Mouse (Mus musculus) ES-E14 (cell line): ENCODE results near the gene Iqcn. TPM values are rescaled to one million over a fixed set of nuclear protein-coding genes. Genes with fewer than 3 reads are reported as not detected.

Source experiments
- DNase-seq: peaks from one replicate; pipeline ENCODE4 v3.0.0-alpha.2; 2013; ENCODE audit warnings: low read depth, low spot score
- H3K27ac ChIP-seq: 2 replicates; pipeline ENCODE4 v1.5.1; 2012; ENCODE audit warnings: low read depth, mild to moderate bottlenecking, low read length, moderate library complexity, mixed read lengths; ENCODE audit not compliant: poor library complexity, insufficient read depth, severe bottlenecking
- H3K36me3 ChIP-seq: 2 replicates; pipeline ENCODE4 v1.6.1; 2012; ENCODE audit warnings: mild to moderate bottlenecking, low read length, moderate library complexity, mixed read lengths; ENCODE audit not compliant: control insufficient read depth, poor library complexity, insufficient read depth, severe bottlenecking
- H3K4me1 ChIP-seq, 2 experiments: fragments of 150-350 bp in 1 of 2; sonication (generic) in 1 of 2; 2 replicates each; pipeline ENCODE4 v1.6.1; 2012; ENCODE audit warnings: low read length in 2 of 2, mild to moderate bottlenecking in 1 of 2, mixed read lengths in 1 of 2; ENCODE audit not compliant: control insufficient read depth in 2 of 2, insufficient read depth in 2 of 2, poor library complexity in 1 of 2
- H3K4me3 ChIP-seq, 2 experiments: fragments of 150-350 bp in 1 of 2; sonication (generic) in 1 of 2; 2 replicates each; pipeline ENCODE4 v1.5.1; 2012; ENCODE audit warnings: low read length in 2 of 2, low read depth in 1 of 2, mild to moderate bottlenecking in 1 of 2, mixed read lengths in 1 of 2; ENCODE audit not compliant: insufficient read depth in 1 of 2, poor library complexity in 1 of 2, severe bottlenecking in 1 of 2
- H3K9ac ChIP-seq: 2 replicates; pipeline ENCODE4 v1.6.1; 2012; ENCODE audit warnings: low read depth, mild to moderate bottlenecking, low read length, mixed read lengths; ENCODE audit not compliant: poor library complexity, insufficient read depth, severe bottlenecking
- H3K9me3 ChIP-seq: fragments of 150-350 bp; sonication (generic); 2 replicates; pipeline ENCODE4 v1.6.1; 2012; ENCODE audit warnings: low read depth, mild to moderate bottlenecking, low read length; ENCODE audit not compliant: control insufficient read depth, insufficient read depth
- CHD2 ChIP-seq: IDR thresholded peaks from 2 replicates; pipeline ENCODE4 v1.6.1; 2014; ENCODE audit warnings: mild to moderate bottlenecking, low read depth, low read length, inconsistent platforms
- HCFC1 ChIP-seq: IDR thresholded peaks from 2 replicates; pipeline ENCODE4 v1.6.1; 2012; ENCODE audit warnings: low read length, inconsistent platforms, borderline replicate concordance; ENCODE audit not compliant: insufficient read depth
- MAFK ChIP-seq: IDR thresholded peaks from 2 replicates; pipeline ENCODE4 v1.6.1; 2014; ENCODE audit warnings: mild to moderate bottlenecking, low read depth, low read length, inconsistent platforms; ENCODE audit not compliant: insufficient read depth
- ZC3H11A ChIP-seq: IDR thresholded peaks from 2 replicates; pipeline ENCODE4 v1.6.1; 2012; ENCODE audit warnings: low read depth, mild to moderate bottlenecking, inconsistent platforms, low read length, borderline replicate concordance
- ZNF384 ChIP-seq: IDR thresholded peaks from 2 replicates; pipeline ENCODE4 v1.6.1; 2012; ENCODE audit warnings: low read depth, low read length, inconsistent platforms
- in situ Hi-C, 2 experiments: fragments of 600-800 bp; cut with MboI; formaldehyde crosslinking; loops; one replicate each; pipeline ENCODE4 v1.15.1; 2025; ENCODE audit warnings: low sequenced_read_pairs in 2 of 2, inconsistent platforms in 1 of 2; ENCODE audit not compliant: unreplicated experiment in 2 of 2
- total RNA-seq: library from RNA; depleted of rRNA; stranded (reverse); fragments of 300-350 nt; gene quantifications from 2 replicates; pipeline ENCODE4 v1.2.3, GENCODE M21; 2012

Gene Iqcn
- total RNA-seq, 1 experiment: 0.09 TPM

DNA sequence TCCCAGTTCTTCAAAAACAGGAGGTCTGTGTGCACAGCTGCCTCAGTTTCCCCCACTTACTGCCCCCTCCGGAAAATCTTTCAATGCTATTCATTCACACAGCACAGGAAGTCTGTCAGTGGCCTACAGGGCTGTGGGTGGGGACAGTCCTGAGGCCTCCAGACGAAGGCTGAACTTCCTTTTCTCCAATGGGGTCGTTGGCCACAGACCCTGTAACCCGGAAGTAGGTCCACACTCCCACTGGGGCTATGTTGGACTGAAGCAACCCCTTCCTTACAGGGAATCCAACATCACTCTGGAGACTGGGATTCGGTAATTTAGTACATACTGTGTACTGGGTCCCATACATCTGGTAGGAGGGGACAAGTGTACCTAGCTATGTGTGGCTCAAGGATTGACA lies 9.6 kb upstream of the Iqcn start:
- no peak overlapping the region; the same call in 1 of the 2 replicates for H3K9ac ChIP-seq
- TF ChIP-seq ZC3H11A (no peak), ZNF384 (no peak), CHD2 (no peak), MAFK (no peak), HCFC1 (no peak)
- H3K27ac ChIP-seq: no peak overlapping the region; the same call in 1 of the 2 replicates

DNA sequence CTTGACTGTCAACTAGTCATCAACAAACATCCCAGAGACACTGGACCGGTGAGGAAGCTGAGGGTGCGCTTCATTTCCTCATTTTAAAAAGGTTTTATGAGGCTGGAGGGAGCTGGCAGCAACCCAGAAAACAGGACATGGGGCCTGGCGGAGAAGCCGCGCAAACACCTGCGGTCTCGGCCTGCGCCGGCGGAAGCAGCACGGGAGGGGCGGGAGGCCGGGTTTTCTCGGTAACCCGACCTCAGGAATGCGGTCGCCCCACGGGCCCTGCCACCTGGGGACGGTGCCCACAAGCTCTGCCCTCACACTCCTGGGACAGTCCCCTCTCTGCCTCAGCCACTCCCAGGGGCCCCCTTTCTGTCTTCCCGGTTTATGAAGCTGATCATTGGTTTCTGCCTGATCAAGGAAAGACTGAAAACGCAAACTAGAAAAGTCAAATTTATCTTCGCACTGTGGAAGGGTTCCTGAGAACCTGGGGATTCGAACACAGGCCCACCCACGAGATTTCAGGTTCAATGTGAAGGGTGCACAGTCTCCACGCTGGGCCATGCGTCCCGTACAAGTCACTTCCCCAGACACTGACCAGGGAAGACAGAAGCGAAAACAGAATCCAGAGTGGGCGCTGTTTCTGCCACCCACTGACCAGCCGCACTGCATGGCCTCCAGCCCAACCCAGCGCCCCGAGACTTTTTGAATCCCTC lies 7.8 kb upstream of the Iqcn start:
- H3K27ac ChIP-seq: peak overlapping the region; percentile 74
- DNase-seq: no peak
- no peaks in the 10 kb centered on the region for H3K9me3 ChIP-seq
- no peak for TF ChIP-seq MAFK
- no peak for TF ChIP-seq ZC3H11A
- no peaks in the 10 kb centered on the region for H3K36me3 ChIP-seq
- peaks cover 9 to 31% of the 10 kb centered on the region in 2 experiments; a peak in 3 of 4 replicates for H3K4me1 ChIP-seq
- H3K4me3 ChIP-seq: peak overlapping the region; percentile 3 to 16; a peak in 1 of 4 replicates
- in situ Hi-C loops: no loop called here
- peak overlapping the region; percentile 62 for H3K9ac ChIP-seq

More for the DNA sequence above, 9.6 kb upstream of the Iqcn start:
- H3K4me3 ChIP-seq: no peak overlapping the region
- no peaks in the 10 kb centered on the region for H3K9me3 ChIP-seq
- no peaks in the 10 kb centered on the region for H3K36me3 ChIP-seq
- no peak for DNase-seq
- H3K4me1 ChIP-seq: peaks cover 9 to 31% of the 10 kb centered on the region in 2 experiments; a peak in 3 of 4 replicates
- in situ Hi-C loops: no loop called here

DNA sequence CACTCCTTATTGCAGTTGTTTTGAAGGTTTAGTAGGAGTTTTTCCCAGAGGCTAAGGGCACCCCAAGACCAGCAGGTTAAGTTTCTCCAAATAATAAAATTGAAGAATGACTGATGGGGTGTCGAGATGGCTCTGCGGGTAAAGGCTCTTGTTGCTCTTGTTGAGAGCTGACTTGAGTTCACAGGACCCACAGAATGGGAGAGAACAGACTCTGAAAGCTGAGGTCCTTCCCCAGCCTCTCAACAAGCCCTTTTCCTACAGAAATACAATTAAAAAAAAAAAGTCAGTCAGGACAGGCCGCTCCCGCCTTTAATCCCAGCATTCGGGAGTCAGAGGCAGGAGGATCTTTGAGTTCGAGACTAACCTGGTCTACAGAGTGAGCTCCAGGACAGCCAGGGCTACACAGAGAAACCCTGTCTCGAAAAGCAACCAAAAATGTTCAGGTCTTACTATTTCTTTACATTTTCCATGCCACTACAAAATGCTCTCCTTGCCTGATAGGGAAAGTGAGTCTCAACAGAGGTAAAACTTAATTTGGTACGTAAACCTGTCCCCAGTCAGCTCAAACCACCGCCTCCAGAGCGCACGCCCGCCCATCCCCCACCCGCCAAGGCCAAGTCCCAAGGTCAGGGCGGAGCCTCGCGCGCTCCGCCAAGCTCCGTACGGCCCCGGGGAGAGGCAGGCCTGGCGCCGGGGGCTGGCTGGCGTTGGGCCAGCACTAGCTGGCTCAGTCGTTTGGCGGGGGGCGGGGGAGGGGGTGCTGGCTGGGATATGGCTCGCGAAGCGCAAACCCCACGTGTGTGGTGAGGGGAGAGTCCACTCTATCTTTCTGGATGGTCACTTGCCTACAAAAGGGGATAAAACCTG lies 7.0 kb upstream of the Iqcn start:
- Histone ChIP-seq H3K27ac (peak overlapping the region; percentile 74), H3K9me3 (no peaks in the 10 kb centered on the region), H3K4me1 (peaks cover 7 to 30% of the 10 kb centered on the region in 2 experiments; a peak in 3 of 4 replicates), H3K36me3 (no peaks in the 10 kb centered on the region), H3K9ac (peak overlapping the region; percentile 62; the same call in 1 of the 2 replicates), H3K4me3 (peak overlapping the region; percentile 17 to 31; a peak in 2 of 4 replicates)
- DNase-seq: peak; percentile 71
- in situ Hi-C loops: no loop called here
- TF ChIP-seq MAFK (no peak), ZNF384 (no peak), CHD2 (no peak; the same call in 1 of the 2 replicates), ZC3H11A (no peak), HCFC1 (no peak)

DNA sequence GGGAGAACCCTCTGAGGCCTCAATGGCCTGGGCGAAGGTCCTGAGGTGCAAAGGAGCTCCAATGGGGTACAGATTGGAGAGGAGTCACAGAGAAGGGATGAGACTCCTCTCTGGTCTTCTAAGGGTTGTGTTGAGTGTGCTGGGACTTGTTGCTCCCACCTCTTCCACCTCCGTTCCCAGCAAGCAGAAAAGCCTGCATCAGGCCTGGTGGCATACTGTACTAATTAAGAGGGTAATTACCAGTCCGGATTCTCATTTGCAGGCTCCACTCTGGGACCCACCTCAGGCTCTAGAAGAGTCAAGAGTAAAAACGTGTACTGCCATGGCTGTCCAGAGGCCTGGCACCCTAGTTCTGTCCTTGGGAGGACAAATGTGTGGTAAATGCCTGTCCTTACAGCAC lies 6.3 kb upstream of the Iqcn start:
- Histone ChIP-seq H3K9me3 (no peaks in the 10 kb centered on the region), H3K27ac (peak overlapping the region; percentile 72), H3K36me3 (no peaks in the 10 kb centered on the region), H3K9ac (peak overlapping the region; percentile 61; the same call in 1 of the 2 replicates), H3K4me1 (peaks cover 7 to 31% of the 10 kb centered on the region in 2 experiments; a peak in 3 of 4 replicates), H3K4me3 (peak overlapping the region in 1 of 2 experiments; percentile 17; a peak in 1 of 4 replicates)
- no peak for DNase-seq
- in situ Hi-C loops: no loop called here
- no peak for TF ChIP-seq MAFK
- no peak for TF ChIP-seq ZNF384
- no peak for TF ChIP-seq CHD2
- no peak for TF ChIP-seq HCFC1
- TF ChIP-seq ZC3H11A: no peak
